Mouse (Mus musculus) kidney, embryonic 14.5 days (tissue): ENCODE measurements around the gene Klk1b5. TPM values are rescaled to one million over a fixed set of nuclear protein-coding genes. Genes with fewer than 3 reads are reported as not detected.

Experiments used
- ATAC-seq: fragments of 200-750 bp; cut with Nextera tagmentation; 2 replicates; pipeline ENCODE4 v1.8.0; 2017; ENCODE audit warnings: moderate number of reproducible peaks, mild to moderate bottlenecking, moderate TSS enrichment, moderate library complexity; ENCODE audit not compliant: low FRiP score, low TSS enrichment
- H3K27ac ChIP-seq: fragments of 300-500 bp; sonication (generic); 2 replicates; pipeline ENCODE4 v1.5.1; 2014; ENCODE audit warnings: low read depth, mild to moderate bottlenecking, low read length, moderate library complexity, mixed read lengths
- H3K27me3 ChIP-seq: fragments of 300-500 bp; sonication (generic); 2 replicates; pipeline ENCODE4 v1.6.1; 2014; ENCODE audit warnings: mild to moderate bottlenecking, low read length; ENCODE audit not compliant: control insufficient read depth, insufficient read depth
- H3K36me3 ChIP-seq: fragments of 300-500 bp; sonication (generic); 2 replicates; pipeline ENCODE4 v1.6.1; 2014; ENCODE audit warnings: low read length, mixed read lengths; ENCODE audit not compliant: control insufficient read depth, insufficient read depth
- H3K4me1 ChIP-seq: fragments of 300-500 bp; sonication (generic); 2 replicates; pipeline ENCODE4 v1.6.1; 2014; ENCODE audit warnings: low read length, mixed read lengths; ENCODE audit not compliant: control insufficient read depth, insufficient read depth
- H3K4me2 ChIP-seq: fragments of 300-500 bp; sonication (generic); replicated peaks from 2 replicates; pipeline ENCODE4 v1.6.1; 2014; ENCODE audit warnings: low read depth, mild to moderate bottlenecking, low read length
- H3K4me3 ChIP-seq: fragments of 300-500 bp; sonication (generic); 2 replicates; pipeline ENCODE4 v1.5.1; 2014; ENCODE audit warnings: mild to moderate bottlenecking, low read length
- H3K9ac ChIP-seq: fragments of 300-500 bp; sonication (generic); 2 replicates; pipeline ENCODE4 v1.6.1; 2014; ENCODE audit warnings: low read depth, mild to moderate bottlenecking, low read length, moderate library complexity
- H3K9me3 ChIP-seq: fragments of 300-500 bp; sonication (generic); 2 replicates; pipeline ENCODE4 v1.6.1; 2016; ENCODE audit warnings: low read length; ENCODE audit not compliant: control insufficient read depth
- WGBS: fragments of 180-500 bp; shearing (Covaris S2); extraction: QIAGEN DNeasy Blood & Tissue Kit; methylation state at CpG from one replicate; pipeline ENCODE4 v1.1.7; 2014; 5-methylcytosine and 5-hydroxymethylcytosine counted together
- polyA plus RNA-seq: library from polyadenylated mRNA; unstranded; fragments of >200 nt; fragmentation: Nextera tagmentation; extraction: Ambion mirVana; gene quantifications from 2 replicates; pipeline ENCODE4 v1.2.1, GENCODE M21; 2014

The Klk1b5 gene
- polyA plus RNA-seq, 1 experiment from 2014 or later = not detected

DNA sequence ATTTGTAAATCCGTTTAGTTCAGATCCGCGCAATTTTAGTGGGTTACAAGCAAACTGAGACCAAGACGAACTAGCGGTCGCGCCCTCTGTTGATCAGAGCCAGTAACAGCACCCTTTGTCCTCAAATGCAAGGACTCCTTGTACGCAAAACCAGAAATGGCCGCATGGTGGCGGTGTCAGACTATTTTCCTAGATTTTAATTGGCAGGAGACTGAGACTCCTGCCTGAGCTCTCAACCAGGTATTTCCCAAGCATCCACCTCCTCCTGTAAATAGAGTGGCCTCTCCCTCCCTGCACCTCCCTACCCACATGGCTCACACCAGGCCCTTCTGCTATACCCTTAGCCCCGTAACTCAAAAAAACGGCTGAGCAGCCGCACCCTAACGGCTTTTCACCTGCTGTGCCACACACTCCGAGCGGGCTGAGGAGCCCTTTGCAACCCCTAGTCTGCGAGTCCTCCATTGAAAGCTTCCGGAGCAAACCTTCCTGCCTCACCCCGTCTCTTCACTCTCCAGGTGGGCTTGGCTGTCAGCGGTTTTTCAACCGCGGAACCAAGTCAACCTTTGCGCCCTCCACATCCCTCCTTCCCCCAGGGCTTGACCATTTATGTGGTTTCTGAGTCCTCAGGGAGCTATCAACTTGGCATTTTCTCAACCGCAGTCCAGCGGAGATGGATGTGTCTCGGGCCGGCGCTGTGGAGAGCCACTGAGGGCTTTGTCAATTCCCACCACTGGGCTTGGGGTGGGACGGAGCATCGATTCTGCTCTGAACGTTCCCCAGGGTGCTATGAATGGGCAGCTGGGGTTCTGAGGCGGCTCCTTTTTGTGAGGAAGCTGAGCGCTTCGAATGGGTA is 47.3 kb downstream of the Klk1b5 start:
- Histone ChIP-seq H3K36me3 (no peaks in the 10 kb centered on the region), H3K4me3 (no peak overlapping the region; the same call in 1 of the 2 replicates), H3K9ac (peak overlapping the region; percentile 7; the same call in 1 of the 2 replicates), H3K4me1 (0 out of 2 replicates have a peak, but pooled peaks cover 4% of the 10 kb centered on the region), H3K9me3 (no peaks in the 10 kb centered on the region), H3K27ac (no peak overlapping the region), H3K27me3 (no peaks in the 10 kb centered on the region; the same call in 1 of the 2 replicates), H3K4me2 (peak overlapping the region; percentile 41)
- peak; percentile 74 for ATAC-seq
- 3% methylated on average over 34 of the region's 34 CpGs for whole genome bisulfite sequencing

DNA sequence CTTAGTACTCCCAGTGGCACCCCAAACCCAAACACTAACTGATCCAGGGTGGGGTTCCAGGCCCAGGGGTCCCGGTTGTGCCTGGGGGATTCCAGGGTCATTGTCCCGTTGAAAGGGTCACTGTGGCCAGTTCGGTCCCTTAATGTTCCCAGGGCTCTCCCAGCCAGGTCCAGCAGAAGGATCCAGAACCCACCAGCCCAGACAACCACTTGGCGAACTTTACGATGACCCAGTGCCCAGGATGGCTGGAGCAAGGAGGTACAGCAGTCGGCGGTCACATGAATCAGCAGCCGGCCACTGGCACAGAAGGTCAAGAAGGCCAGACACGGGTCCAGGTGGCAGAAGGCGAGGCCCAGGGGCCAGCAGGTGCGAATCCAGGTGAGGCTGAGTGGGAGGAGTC is 52.4 kb downstream of the Klk1b5 start:
- 0 out of 2 replicates have a peak, but pooled peaks cover 1% of the 10 kb centered on the region for H3K4me1 ChIP-seq
- no peaks in the 10 kb centered on the region for H3K9me3 ChIP-seq
- H3K9ac ChIP-seq = no peak overlapping the region
- ATAC-seq = no peak
- H3K27ac ChIP-seq = no peak overlapping the region
- H3K4me3 ChIP-seq = no peak overlapping the region
- no peak overlapping the region for H3K4me2 ChIP-seq
- WGBS = 81% methylated on average over 11 of the region's 11 CpGs
- H3K36me3 ChIP-seq = no peaks in the 10 kb centered on the region
- no peaks in the 10 kb centered on the region; the same call in 1 of the 2 replicates for H3K27me3 ChIP-seq

GRCm38 (mm10) chr7:44269397-44269796 is 53.7 kb downstream of the Klk1b5 start:
- Histone ChIP-seq H3K27ac (no peak overlapping the region), H3K4me2 (no peak overlapping the region), H3K27me3 (peaks cover 11% of the 10 kb centered on the region), H3K9ac (no peak overlapping the region), H3K4me3 (no peak overlapping the region), H3K9me3 (no peaks in the 10 kb centered on the region), H3K4me1 (no peaks in the 10 kb centered on the region), H3K36me3 (no peaks in the 10 kb centered on the region)
- ATAC-seq = no peak
- WGBS = 80% methylated on average over 2 of the region's 2 CpGs

Other genes starting within 250 kb of the Klk1b5 start
- not detected in 2 replicates for gene Klk1b1, start 249.2 kb upstream of the Klk1b5 start, polyA plus RNA-seq
- not detected in 2 replicates for gene Klk1b9, start 239.9 kb upstream of the Klk1b5 start, polyA plus RNA-seq
- gene Klk1b11, start 220.1 kb upstream of the Klk1b5 start, polyA plus RNA-seq = not detected in 2 replicates
- not detected in 2 replicates for gene Klk1b26, start 203.8 kb upstream of the Klk1b5 start, polyA plus RNA-seq
- gene Klk1b27, start 163.7 kb upstream of the Klk1b5 start, polyA plus RNA-seq = not detected in 2 replicates
- gene Klk1b21, start 113.6 kb upstream of the Klk1b5 start, polyA plus RNA-seq = not detected in 2 replicates
- gene Klk1b22, start 103.3 kb upstream of the Klk1b5 start, polyA plus RNA-seq = not detected in 2 replicates
- not detected in 2 replicates for gene Klk1b16, start 79.2 kb upstream of the Klk1b5 start, polyA plus RNA-seq
- not detected in 2 replicates for gene Klk1b24, start 27.7 kb upstream of the Klk1b5 start, polyA plus RNA-seq
- not detected in 2 replicates for gene Klk1b3, start 17.8 kb upstream of the Klk1b5 start, polyA plus RNA-seq
- not detected in 2 replicates for gene Klk1b4, start 8.5 kb upstream of the Klk1b5 start, polyA plus RNA-seq
- 0.70 and 2.1 TPM in 2 replicates for gene Klk1, start 9.4 kb downstream of the Klk1b5 start, polyA plus RNA-seq
- gene Gm36864, start 20.2 kb downstream of the Klk1b5 start, polyA plus RNA-seq = not detected in 2 replicates
- 1.3 and 1.6 TPM in 2 replicates for gene 1700028J19Rik, start 30.8 kb downstream of the Klk1b5 start, polyA plus RNA-seq
- gene 2410002F23Rik, start 30.8 kb downstream of the Klk1b5 start, polyA plus RNA-seq = 119 and 143 TPM in 2 replicates
- not detected in 2 replicates for gene Acp4, start 41.4 kb downstream of the Klk1b5 start, polyA plus RNA-seq
- gene Gm15517, start 45.5 kb downstream of the Klk1b5 start, polyA plus RNA-seq = not detected in 2 replicates
- 3.4 TPM in 2 replicates for gene Clec11a, start 91.0 kb downstream of the Klk1b5 start, polyA plus RNA-seq
- 1.3 and 1.9 TPM in 2 replicates for gene Shank1, start 94.3 kb downstream of the Klk1b5 start, polyA plus RNA-seq
- gene Syt3, start 168.2 kb downstream of the Klk1b5 start, polyA plus RNA-seq = 1.4 and 2.3 TPM in 2 replicates
- 1.0 and 1.5 TPM in 2 replicates for gene 1700008O03Rik, start 169.9 kb downstream of the Klk1b5 start, polyA plus RNA-seq
- gene Lrrc4b, start 213.1 kb downstream of the Klk1b5 start, polyA plus RNA-seq = 0.50 and 0.70 TPM in 2 replicates
- 0.88 and 1.6 TPM in 2 replicates for gene Aspdh, start 249.4 kb downstream of the Klk1b5 start, polyA plus RNA-seq